Mouse (Mus musculus): ENCODE measurements around the gene Mrpl35.
"Not testable (repeated sequence)": the region's sequence is repeated elsewhere in the genome, so short reads cannot be mapped to it uniquely, and the experiment has no call there.

Mrpl35 gene

GRCm38 (mm10) chr6:71826869-71827268, at the start of gene Mrpl35:
Gene Mrpl35 (minus strand): TSS chr6:71826969.
- no peak for DNase-seq

DNA sequence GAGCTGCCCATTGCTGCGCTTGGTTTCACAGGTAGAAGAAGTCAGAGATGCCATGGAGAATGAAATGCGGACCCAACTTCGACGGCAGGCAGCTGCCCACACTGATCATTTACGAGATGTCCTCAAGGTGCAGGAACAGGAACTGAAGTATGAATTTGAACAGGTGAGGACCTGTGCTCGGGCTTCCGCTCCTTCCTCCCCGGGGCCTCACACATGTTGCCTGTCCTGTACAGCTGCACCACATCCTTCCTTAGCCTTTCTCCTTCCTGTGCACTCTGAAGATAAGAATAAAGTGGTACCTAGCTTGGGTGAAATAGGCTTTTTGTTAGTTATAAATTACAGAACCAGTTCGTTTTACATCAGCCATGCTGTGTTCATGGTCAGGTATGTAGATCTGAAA, 44.6 kb upstream of the Mrpl35 start:
- no peak for DNase-seq

DNA sequence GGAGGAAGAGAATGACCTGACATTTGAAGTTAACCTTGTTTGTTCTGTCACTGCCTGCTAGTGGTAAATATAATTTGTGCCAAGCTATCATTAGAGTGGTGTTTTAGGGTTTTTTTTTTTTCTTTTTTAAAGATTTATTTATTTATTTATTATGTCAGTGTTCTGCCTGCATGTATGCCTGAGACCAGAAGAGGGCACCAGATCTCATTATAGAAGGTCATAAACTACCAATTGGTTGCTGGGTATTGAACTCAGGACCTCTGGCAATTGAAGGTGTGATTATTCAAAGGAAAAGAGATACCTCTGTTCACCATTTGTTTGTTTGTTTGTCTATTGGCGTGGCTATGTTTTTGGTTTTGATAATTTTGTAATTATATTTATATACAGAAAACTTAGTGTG, 42.0 kb upstream of the Mrpl35 start:
- DNase-seq = no peak

- no peak for DNase-seq
Measured at GRCm38 (mm10) chr6:71867751-71868150, 41.0 kb upstream of the Mrpl35 start.

GRCm38 (mm10) chr6:71846906-71847305, 20.1 kb upstream of the Mrpl35 start:
- not testable (repeated sequence) for DNase-seq

- DNase-seq = no peak
Measured at GRCm38 (mm10) chr6:71840597-71841290, 14.0 kb upstream of the Mrpl35 start.

- DNase-seq = no peak
Measured at GRCm38 (mm10) chr6:71839815-71840214, 13.0 kb upstream of the Mrpl35 start.

GRCm38 (mm10) chr6:71836811-71837210, 10.0 kb upstream of the Mrpl35 start:
- DNase-seq = peak; percentile 57

- peak; percentile 100 for DNase-seq
Measured at GRCm38 (mm10) chr6:71831581-71831960, 4.8 kb upstream of the Mrpl35 start.

DNA sequence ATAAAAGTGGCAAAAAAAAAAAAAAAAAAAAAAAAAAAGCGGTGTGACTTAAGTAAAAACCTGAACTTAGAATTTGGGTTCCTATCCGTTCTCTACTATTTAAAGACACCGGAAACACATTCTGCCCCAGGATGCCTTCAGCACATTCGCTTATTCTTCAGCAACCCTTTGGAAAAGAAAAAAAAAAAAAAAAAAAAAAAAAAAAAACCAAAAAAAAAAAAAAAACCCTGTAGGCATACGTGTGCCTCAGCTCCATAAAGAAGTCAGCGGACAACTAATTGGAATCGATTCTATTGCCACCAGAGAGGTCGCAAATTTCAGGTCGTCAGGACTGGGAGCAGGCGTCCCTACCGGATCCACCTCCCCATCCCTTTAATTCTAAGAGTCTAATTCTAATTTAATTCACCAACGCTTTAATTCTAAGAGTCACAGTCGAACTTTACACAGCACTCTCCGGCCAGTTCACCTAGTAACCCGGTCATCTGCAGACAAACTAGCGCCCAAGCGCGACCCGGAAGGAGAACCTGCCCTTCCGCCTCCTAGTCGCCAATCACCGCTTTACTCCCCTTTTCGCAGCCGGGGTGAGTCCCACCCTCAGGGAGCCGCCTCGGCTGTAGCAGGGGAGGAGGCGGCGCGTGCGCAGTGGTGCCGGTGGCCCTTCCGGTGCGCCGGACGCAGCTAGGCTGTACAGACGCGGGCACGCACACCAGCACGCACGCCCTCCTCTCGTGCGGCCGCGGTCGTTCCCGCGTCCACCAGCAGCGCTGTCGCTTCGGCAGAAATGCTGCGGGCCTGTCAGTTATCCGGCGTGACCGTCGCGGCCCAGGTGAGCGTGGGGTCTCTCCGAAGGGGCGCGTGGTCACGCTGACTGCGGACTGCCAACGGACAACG, 4.2 kb upstream of the Mrpl35 start, which contains the start of gene Immt:
TSS of gene Immt (plus strand) at position 642 of the 891 bp plus-strand sequence.
- peak; percentile 100 for DNase-seq

GRCm38 (mm10) chr6:71829768-71830167, 3.0 kb upstream of the Mrpl35 start:
- DNase-seq = peak; percentile 79

DNA sequence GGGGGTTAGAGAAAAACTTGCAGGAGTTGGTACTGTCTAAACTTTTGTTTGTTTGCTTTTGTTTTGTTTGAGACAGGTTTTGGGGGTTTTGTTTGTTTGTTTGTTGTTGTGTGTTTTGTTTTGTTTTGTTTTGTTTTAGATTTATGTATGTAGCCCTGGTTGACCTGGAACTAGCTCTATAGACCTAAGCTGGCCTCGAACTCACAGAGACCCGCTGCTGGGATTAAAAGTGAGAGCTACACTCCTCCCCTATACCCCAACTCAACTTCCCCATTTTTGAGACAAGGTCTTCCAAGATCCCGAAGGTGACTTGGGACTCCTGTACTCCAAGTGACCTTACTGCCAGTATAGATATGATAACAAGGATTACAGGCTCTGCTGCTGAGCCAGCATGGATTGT, 2.8 kb downstream of the Mrpl35 start:
- peak; percentile 70 for DNase-seq

DNA sequence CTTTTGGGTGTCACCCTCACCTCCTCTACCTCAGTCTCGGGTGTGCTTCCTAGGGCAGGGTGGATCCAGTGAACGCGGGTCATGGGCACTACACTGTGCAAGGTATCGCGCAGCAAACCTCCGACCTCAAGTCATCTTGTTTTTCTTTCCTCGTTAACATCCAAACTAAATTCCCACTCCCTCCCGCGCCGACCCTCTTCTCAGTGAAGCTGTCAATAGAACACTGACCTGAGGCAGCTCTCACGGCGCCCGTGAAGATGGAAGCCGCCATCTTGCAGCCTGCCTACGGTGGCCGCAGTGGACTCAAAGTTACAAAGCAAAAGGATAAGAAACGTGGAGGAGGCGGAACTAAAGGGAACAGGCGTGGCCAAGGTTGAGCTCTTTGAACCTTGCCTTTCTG, 3.3 kb downstream of the Mrpl35 start:
- peak; percentile 99 for DNase-seq

GRCm38 (mm10) chr6:71823085-71823484, 3.7 kb downstream of the Mrpl35 start:
- no peak for DNase-seq

- no peak for DNase-seq
Measured at GRCm38 (mm10) chr6:71819764-71820292, 6.9 kb downstream of the Mrpl35 start.

GRCm38 (mm10) chr6:71812820-71813219, 13.9 kb downstream of the Mrpl35 start:
- DNase-seq = no peak

GRCm38 (mm10) chr6:71809890-71810289, 16.9 kb downstream of the Mrpl35 start:
- DNase-seq = no peak

DNA sequence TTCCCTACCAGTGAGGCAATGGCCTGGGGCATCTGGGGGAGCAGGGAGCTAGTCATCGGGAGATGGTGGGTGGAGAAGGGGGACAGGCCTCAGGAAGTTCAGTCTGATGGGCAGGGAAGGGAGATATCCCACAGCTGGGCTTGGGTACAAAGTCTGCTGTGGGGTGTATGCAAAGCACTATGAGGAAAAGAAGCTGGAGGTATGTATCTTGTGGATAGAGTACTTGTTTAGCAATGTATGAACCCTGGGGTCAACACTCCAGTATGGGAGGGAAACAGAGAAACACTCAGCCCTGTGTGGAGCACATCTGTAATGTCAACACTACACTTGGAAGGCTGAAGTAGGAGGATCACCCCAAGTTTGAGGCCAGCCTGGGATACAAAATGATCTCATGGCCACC, 20.1 kb downstream of the Mrpl35 start:
- no peak for DNase-seq

DNA sequence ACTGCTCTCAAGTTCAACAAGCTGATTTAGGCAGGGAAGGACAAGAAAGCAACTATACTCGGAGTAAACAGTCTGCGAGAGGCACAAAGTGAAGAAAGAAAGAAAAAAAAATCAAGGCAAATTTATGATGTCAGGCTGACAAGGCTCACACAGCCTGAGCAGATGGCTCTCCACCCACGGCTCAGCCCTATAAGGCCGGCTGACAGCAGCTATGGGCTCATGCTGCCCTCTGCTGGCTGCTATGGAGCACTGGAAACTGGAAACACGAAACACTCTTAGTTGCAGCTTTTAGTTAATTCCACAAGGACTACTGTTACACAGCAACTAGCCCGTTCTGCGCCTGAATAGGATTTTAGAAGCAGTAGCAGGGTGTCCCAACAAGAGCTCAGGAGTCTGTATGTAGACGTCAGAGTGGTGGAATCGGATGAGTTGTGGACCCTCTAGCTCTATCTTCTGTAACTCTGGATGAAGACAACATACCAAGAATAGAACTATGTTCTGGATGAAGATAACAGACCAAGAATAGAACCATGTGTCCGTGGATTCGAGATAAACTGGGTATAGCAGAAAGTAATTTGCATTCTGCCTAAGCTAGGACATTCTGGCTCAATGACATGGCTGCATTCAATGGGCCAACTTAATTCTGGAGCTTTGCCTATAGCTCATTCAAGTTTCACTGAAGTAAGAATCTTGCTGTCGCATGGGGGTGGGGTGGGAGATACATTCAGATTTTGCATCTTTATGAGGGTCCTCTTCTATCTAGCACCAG, 22.5 kb downstream of the Mrpl35 start:
- no peak for DNase-seq

GRCm38 (mm10) chr6:71803609-71804008, 23.2 kb downstream of the Mrpl35 start:
- DNase-seq = no peak

- no peak for DNase-seq
Measured at GRCm38 (mm10) chr6:71801714-71802094, 25.1 kb downstream of the Mrpl35 start.

GRCm38 (mm10) chr6:71801011-71801713, 25.6 kb downstream of the Mrpl35 start:
- no peak for DNase-seq
